27 mouse cellular contexts compared by ENCODE assay signal in the genomic region with DNA sequence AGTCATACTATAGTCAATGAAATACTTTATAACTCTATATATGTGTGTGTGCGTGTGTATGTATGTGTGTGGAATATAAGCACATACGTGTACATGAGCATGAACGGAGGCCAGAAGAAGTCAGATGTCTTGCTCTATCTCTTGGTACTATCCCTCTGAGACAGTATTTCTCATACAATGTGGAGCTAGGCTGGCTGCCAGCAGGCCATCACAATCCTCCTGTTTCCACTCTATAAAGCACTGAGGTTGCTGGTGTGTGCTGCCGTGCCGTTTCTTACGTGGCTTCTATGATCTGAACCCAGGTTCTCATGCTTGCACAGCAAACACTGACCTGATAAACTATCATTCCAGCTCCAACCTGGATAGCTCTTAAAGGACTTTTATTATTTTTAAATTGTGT.
"Had no signal": no experiment of that assay in that cellular context is flagged by ENCODE, and none has a peak within 500 bp of the region (broad histone marks: within the 10 kb centered on the region; RNA-seq: fewer than 3 reads in every experiment).

No protein-coding gene starts in this region.

- H3K27me3 ChIP-seq: embryonic facial prominence, embryonic 12.5 days; embryonic facial prominence, embryonic 13.5 days; embryonic facial prominence, embryonic 15.5 days; forebrain, embryonic 12.5 days; forebrain, embryonic 13.5 days; forebrain, embryonic 15.5 days had no signal

- H3K4me3 ChIP-seq: embryonic facial prominence, embryonic 10.5 days; embryonic facial prominence, embryonic 12.5 days; embryonic facial prominence, embryonic 13.5 days; embryonic facial prominence, embryonic 15.5 days; erythroblast, embryonic 14.5 days; forebrain, embryonic 10.5 days; forebrain, embryonic 12.5 days; forebrain, embryonic 13.5 days; forebrain, embryonic 15.5 days; gastrocnemius, adult 2 months; heart, adult 2 months had no signal

- DNase-seq: cerebellum, adult 2 months; cerebellum, adult 8-10 months; cerebellum, adult 9-10 months; cerebellum, adult 9-11 months; cerebellum, postnatal 14 days; cerebellum, postnatal 36 days; embryo, embryonic 11 days; forebrain, postnatal 0 days; gastrocnemius, adult 2 months; gastrocnemius, postnatal 10 days; gastrocnemius, postnatal 14 days; gastrocnemius, postnatal 25 days; gastrocnemius, postnatal 36 days; heart, adult 11 months; heart, adult 18-20 months; heart, adult 2 months had no signal

- H3K4me2 ChIP-seq: embryonic facial prominence, embryonic 12.5 days; embryonic facial prominence, embryonic 13.5 days; embryonic facial prominence, embryonic 15.5 days; forebrain, embryonic 12.5 days; forebrain, embryonic 13.5 days; forebrain, embryonic 15.5 days had no signal

- H3K36me3 ChIP-seq: embryonic facial prominence, embryonic 10.5 days; embryonic facial prominence, embryonic 12.5 days; embryonic facial prominence, embryonic 13.5 days; embryonic facial prominence, embryonic 15.5 days; forebrain, embryonic 10.5 days; forebrain, embryonic 12.5 days; forebrain, embryonic 15.5 days had no signal

- H3K4me1 ChIP-seq: embryonic facial prominence, embryonic 12.5 days; embryonic facial prominence, embryonic 13.5 days; embryonic facial prominence, embryonic 15.5 days; forebrain, embryonic 10.5 days; forebrain, embryonic 12.5 days; forebrain, embryonic 13.5 days; forebrain, embryonic 15.5 days had no signal

- H3K9ac ChIP-seq: embryonic facial prominence, embryonic 12.5 days; embryonic facial prominence, embryonic 13.5 days; embryonic facial prominence, embryonic 15.5 days; forebrain, embryonic 12.5 days; forebrain, embryonic 13.5 days; forebrain, embryonic 15.5 days; forebrain, postnatal 0 days had no signal

- ATAC-seq: forebrain, embryonic 13.5 days; forebrain, embryonic 14.5 days; forebrain, embryonic 15.5 days; forebrain, embryonic 16.5 days; forebrain, postnatal 0 days had no signal

- H3K9me3 ChIP-seq: embryonic facial prominence, embryonic 10.5 days; embryonic facial prominence, embryonic 12.5 days; embryonic facial prominence, embryonic 13.5 days; embryonic facial prominence, embryonic 15.5 days; forebrain, embryonic 10.5 days; forebrain, embryonic 12.5 days; forebrain, embryonic 13.5 days; forebrain, embryonic 15.5 days had no signal

- H3K27ac ChIP-seq: embryonic facial prominence, embryonic 10.5 days; embryonic facial prominence, embryonic 12.5 days; embryonic facial prominence, embryonic 13.5 days; embryonic facial prominence, embryonic 15.5 days; forebrain, embryonic 10.5 days; forebrain, embryonic 12.5 days; forebrain, embryonic 13.5 days; forebrain, embryonic 15.5 days; gastrocnemius, adult 2 months; heart, adult 2 months had no signal
